Mouse (Mus musculus): ENCODE results near the gene Taok3.

- TF ChIP-seq USF1 (IDR thresholded peaks at IDR 0.05; ENCODE audit: low read depth) (no peak), CTCF (IDR thresholded peaks at IDR 0.05; ENCODE audit: control insufficient read depth, insufficient read depth, insufficient read length) (no peak), MAX (IDR thresholded peaks at IDR 0.05) (no peak), MYOG (IDR thresholded peaks at IDR 0.05; ENCODE audit: control insufficient read depth, extremely low read depth, insufficient read length) (no peak), CEBPB (IDR thresholded peaks at IDR 0.05; ENCODE audit: low read depth) (no peak), MYOD1 (IDR thresholded peaks at IDR 0.05; ENCODE audit: control insufficient read depth, insufficient read length, low read depth) (no peak), FOSL1 (IDR thresholded peaks at IDR 0.05; ENCODE audit: insufficient read depth, low read length, poor library complexity, severe bottlenecking) (no peak)
Measured at GRCm38 (mm10) chr5:117290081-117290480, 170.2 kb downstream of the Taok3 start.
